Mouse (Mus musculus) frontal cortex, postnatal 10 days (tissue): ENCODE measurements around the gene Rhox4a.
"Not testable (repeated sequence)": the region's sequence is repeated elsewhere in the genome, so short reads cannot be mapped to it uniquely, and the experiment has no call there.

Experiments used
- DNase-seq, 2 experiments: peaks; one replicate each; pipeline ENCODE4 v3.0.0; 2022; ENCODE audit warnings: low spot score in 2 of 2, mixed read lengths in 1 of 2

The Rhox4a gene

GRCm38 (mm10) chrX:37265038-37265437, at the start of gene Rhox4a:
Gene Rhox4a, plus strand, starts transcription at chrX:37265338.
- not testable (repeated sequence) for DNase-seq

GRCm38 (mm10) chrX:37222158-37222557, 43.0 kb upstream of the Rhox4a start, which contains the start of gene Rhox1:
Gene Rhox1, minus strand, starts transcription at chrX:37222258.
- DNase-seq = not testable (repeated sequence)

- DNase-seq = not testable (repeated sequence)
These were observed 20.5 kb upstream of the Rhox4a start, which contains the start of gene Rhox2a for GRCm38 (mm10) chrX:37244676-37245075. Gene Rhox2a, plus strand, starts transcription at chrX:37244976.

- not testable (repeated sequence) for DNase-seq
These were observed 15.5 kb upstream of the Rhox4a start, which contains the start of gene Rhox3a for GRCm38 (mm10) chrX:37249619-37250018. Gene Rhox3a, plus strand, starts transcription at chrX:37249919.
